Mouse (Mus musculus) hindbrain, embryonic 10.5 days (tissue): ENCODE results near the gene Trim42. TPM values are rescaled to one million over a fixed set of nuclear protein-coding genes. Genes with fewer than 3 reads are reported as not detected.

ENCODE experiments used
- DNase-seq: peaks from one replicate; pipeline ENCODE4 v3.0.0-alpha.2; 2017; ENCODE audit warnings: low spot score
- H3K27ac ChIP-seq: fragments of 300-500 bp; sonication (generic); 2 replicates; pipeline ENCODE4 v1.5.1; 2016; ENCODE audit warnings: mild to moderate bottlenecking, moderate library complexity
- H3K27me3 ChIP-seq: fragments of 300-500 bp; sonication (generic); 2 replicates; pipeline ENCODE4 v1.6.1; 2016; ENCODE audit warnings: mild to moderate bottlenecking; ENCODE audit not compliant: poor library complexity, insufficient read depth, severe bottlenecking
- H3K36me3 ChIP-seq: fragments of 300-500 bp; sonication (generic); 2 replicates; pipeline ENCODE4 v1.6.1; 2016; ENCODE audit warnings: mild to moderate bottlenecking, moderate library complexity
- H3K4me1 ChIP-seq: fragments of 300-500 bp; sonication (generic); replicated peaks from 2 replicates; pipeline ENCODE4 v1.6.1; 2016; ENCODE audit warnings: mild to moderate bottlenecking
- H3K4me3 ChIP-seq: fragments of 300-500 bp; sonication (generic); 2 replicates; pipeline ENCODE4 v1.5.1; 2016; ENCODE audit warnings: mild to moderate bottlenecking, moderate library complexity
- H3K9me3 ChIP-seq: fragments of 300-500 bp; sonication (generic); 2 replicates; pipeline ENCODE4 v1.6.1; 2016; ENCODE audit warnings: mild to moderate bottlenecking, moderate library complexity
- WGBS: fragments of 180-500 bp; shearing (Covaris S2); methylation state at CpG from one replicate; pipeline ENCODE4 v1.1.7; 2016; 5-methylcytosine and 5-hydroxymethylcytosine counted together
- polyA plus RNA-seq: library from polyadenylated mRNA; unstranded; fragments of >200 nt; fragmentation: Nextera tagmentation; extraction: Ambion mirVana; gene quantifications from 2 replicates; pipeline ENCODE4 v1.2.1, GENCODE M21; 2016

Trim42 gene
- not detected in 2 replicates for polyA plus RNA-seq

- Histone ChIP-seq H3K27me3 (no peaks in the 10 kb centered on the region), H3K9me3 (no peaks in the 10 kb centered on the region), H3K27ac (no peak within 1 kb of the TSS), H3K4me3 (no peak within 1 kb of the TSS), H3K36me3 (no peaks in the 10 kb centered on the region), H3K4me1 (no peaks in the 10 kb centered on the region)
- no peak for DNase-seq
- 89% methylated on average over 7 of the region's 7 CpGs for WGBS
These were observed at the start of gene Trim42 for GRCm38 (mm10) chr9:97369591-97369990. TSS of gene Trim42 (minus strand) at chr9:97369958.

- Histone ChIP-seq H3K4me1 (no peaks in the 10 kb centered on the region), H3K4me3 (no peak overlapping the region), H3K9me3 (no peaks in the 10 kb centered on the region), H3K27me3 (no peaks in the 10 kb centered on the region), H3K27ac (no peak overlapping the region), H3K36me3 (no peaks in the 10 kb centered on the region)
- WGBS = 82% methylated on average over 6 of the region's 6 CpGs
- DNase-seq = no peak
These were observed 45.3 kb upstream of the Trim42 start for GRCm38 (mm10) chr9:97414876-97415668.

- Histone ChIP-seq H3K4me1 (0 out of 2 replicates have a peak, but pooled peaks cover 2% of the 10 kb centered on the region), H3K9me3 (no peaks in the 10 kb centered on the region), H3K27me3 (no peaks in the 10 kb centered on the region), H3K4me3 (no peak overlapping the region), H3K27ac (no peak overlapping the region), H3K36me3 (no peaks in the 10 kb centered on the region)
- 88% methylated on average over 2 of the region's 2 CpGs for WGBS
- DNase-seq = no peak
These were observed 38.4 kb upstream of the Trim42 start for GRCm38 (mm10) chr9:97408142-97408541.

GRCm38 (mm10) chr9:97356441-97356840, 13.3 kb downstream of the Trim42 start:
- DNase-seq = no peak
- 82% methylated on average over 6 of the region's 6 CpGs for WGBS
- Histone ChIP-seq H3K27me3 (no peaks in the 10 kb centered on the region), H3K4me1 (no peaks in the 10 kb centered on the region), H3K4me3 (no peak overlapping the region), H3K36me3 (no peaks in the 10 kb centered on the region), H3K27ac (no peak overlapping the region), H3K9me3 (no peaks in the 10 kb centered on the region)

- H3K4me1 ChIP-seq = 0 out of 2 replicates have a peak, but pooled peaks cover 5% of the 10 kb centered on the region
- no peaks in the 10 kb centered on the region for H3K36me3 ChIP-seq
- no peak overlapping the region for H3K27ac ChIP-seq
- H3K9me3 ChIP-seq = no peaks in the 10 kb centered on the region
- WGBS = 84% methylated on average over 12 of the region's 12 CpGs
- no peaks in the 10 kb centered on the region for H3K27me3 ChIP-seq
- DNase-seq = peak; percentile 1
- no peak overlapping the region for H3K4me3 ChIP-seq
These were observed 24.9 kb downstream of the Trim42 start for GRCm38 (mm10) chr9:97344767-97345297.

GRCm38 (mm10) chr9:97341772-97342171, 28.0 kb downstream of the Trim42 start:
- H3K9me3 ChIP-seq = no peaks in the 10 kb centered on the region
- no peak overlapping the region for H3K27ac ChIP-seq
- no peaks in the 10 kb centered on the region for H3K27me3 ChIP-seq
- H3K4me3 ChIP-seq = no peak overlapping the region
- WGBS = 69% methylated on average over 5 of the region's 5 CpGs
- H3K36me3 ChIP-seq = no peaks in the 10 kb centered on the region
- DNase-seq = no peak
- 0 out of 2 replicates have a peak, but pooled peaks cover 3% of the 10 kb centered on the region for H3K4me1 ChIP-seq

GRCm38 (mm10) chr9:97322846-97323245, 46.9 kb downstream of the Trim42 start:
- H3K27ac ChIP-seq = no peak overlapping the region
- H3K4me1 ChIP-seq = peaks cover 6% of the 10 kb centered on the region; the same call in 1 of the 2 replicates
- WGBS = 67% methylated on average over 3 of the region's 3 CpGs
- H3K36me3 ChIP-seq = no peaks in the 10 kb centered on the region
- H3K4me3 ChIP-seq = no peak overlapping the region
- no peaks in the 10 kb centered on the region for H3K9me3 ChIP-seq
- DNase-seq = peak; percentile 17
- no peaks in the 10 kb centered on the region for H3K27me3 ChIP-seq

- H3K9me3 ChIP-seq = no peaks in the 10 kb centered on the region
- peaks cover 6% of the 10 kb centered on the region; the same call in 1 of the 2 replicates for H3K4me1 ChIP-seq
- no peaks in the 10 kb centered on the region for H3K27me3 ChIP-seq
- 86% methylated on average over 10 of the region's 10 CpGs for WGBS
- no peak for DNase-seq
- H3K4me3 ChIP-seq = no peak overlapping the region
- H3K27ac ChIP-seq = no peak overlapping the region
- H3K36me3 ChIP-seq = no peaks in the 10 kb centered on the region
These were observed 47.6 kb downstream of the Trim42 start for GRCm38 (mm10) chr9:97322120-97322519.

GRCm38 (mm10) chr9:97315421-97316055, 54.2 kb downstream of the Trim42 start:
- H3K27me3 ChIP-seq = no peaks in the 10 kb centered on the region
- H3K36me3 ChIP-seq = no peaks in the 10 kb centered on the region
- H3K27ac ChIP-seq = no peak overlapping the region
- H3K4me1 ChIP-seq = peaks cover 6% of the 10 kb centered on the region; the same call in 1 of the 2 replicates
- 74% methylated on average over 10 of the region's 10 CpGs for WGBS
- H3K4me3 ChIP-seq = no peak overlapping the region
- DNase-seq = no peak
- no peaks in the 10 kb centered on the region for H3K9me3 ChIP-seq

- Histone ChIP-seq H3K9me3 (no peaks in the 10 kb centered on the region), H3K4me1 (peaks cover 6% of the 10 kb centered on the region), H3K27ac (no peak overlapping the region), H3K4me3 (no peak overlapping the region), H3K27me3 (no peaks in the 10 kb centered on the region), H3K36me3 (no peaks in the 10 kb centered on the region)
- DNase-seq = no peak
- 82% methylated on average over 7 of the region's 7 CpGs for WGBS
These were observed 58.1 kb downstream of the Trim42 start for GRCm38 (mm10) chr9:97311614-97312013.

GRCm38 (mm10) chr9:97309509-97310053, 60.2 kb downstream of the Trim42 start:
- Histone ChIP-seq H3K27ac (no peak overlapping the region), H3K4me1 (peaks cover 6% of the 10 kb centered on the region), H3K36me3 (no peaks in the 10 kb centered on the region), H3K9me3 (no peaks in the 10 kb centered on the region), H3K27me3 (no peaks in the 10 kb centered on the region), H3K4me3 (no peak overlapping the region)
- no peak for DNase-seq
- WGBS = 88% methylated on average over 7 of the region's 7 CpGs

- Histone ChIP-seq H3K27ac (no peak overlapping the region), H3K9me3 (no peaks in the 10 kb centered on the region), H3K4me3 (no peak overlapping the region), H3K27me3 (no peaks in the 10 kb centered on the region), H3K4me1 (peaks cover 6% of the 10 kb centered on the region), H3K36me3 (no peaks in the 10 kb centered on the region)
- DNase-seq = no peak
- 64% methylated on average over 6 of the region's 6 CpGs for WGBS
These were observed 61.9 kb downstream of the Trim42 start for GRCm38 (mm10) chr9:97307705-97308485.
